Mouse (Mus musculus) liver, adult 2 months (tissue): ENCODE measurements at regions not wholly inside any gene's neighbourhood (a gene's known extent, or its start where the extent isn't known, plus 50 kb on each side); places are given as distances from the start of the nearest gene placed in this dataset.

ENCODE experiments used
- DNase-seq: peaks from one replicate; pipeline ENCODE4 v3.0.0-alpha.2; 2011; ENCODE audit warnings: low read depth, low spot score; ENCODE audit errors: extremely low read depth
- H3K27ac ChIP-seq: fragments of 200-500 bp; replicated peaks from 2 replicates; pipeline ENCODE4 v1.5.1; 2012; ENCODE audit warnings: low read depth, mild to moderate bottlenecking, control low read depth, inconsistent platforms, low read length; ENCODE audit not compliant: insufficient read depth
- H3K27me3 ChIP-seq: fragments of 200-500 bp; 2 replicates; pipeline ENCODE4 v1.6.1; 2012; ENCODE audit warnings: mild to moderate bottlenecking, moderate library complexity, low read length, inconsistent platforms; ENCODE audit not compliant: control insufficient read depth, insufficient read depth
- H3K36me3 ChIP-seq: fragments of 200-500 bp; 2 replicates; pipeline ENCODE4 v1.6.1; 2012; ENCODE audit warnings: low read length, inconsistent platforms; ENCODE audit not compliant: control insufficient read depth, insufficient read depth
- H3K4me1 ChIP-seq: fragments of 200-500 bp; 2 replicates; pipeline ENCODE4 v1.6.1; 2011; ENCODE audit warnings: low read length; ENCODE audit not compliant: control insufficient read depth, insufficient read depth
- H3K4me3 ChIP-seq: fragments of 200-500 bp; 2 replicates; pipeline ENCODE4 v1.5.1; 2011; ENCODE audit warnings: low read depth, mild to moderate bottlenecking, control low read depth, low read length, moderate library complexity; ENCODE audit not compliant: insufficient read depth
- H3K79me2 ChIP-seq: fragments of 200-500 bp; 2 replicates; pipeline ENCODE4 v1.6.1; 2012; ENCODE audit warnings: inconsistent platforms, mild to moderate bottlenecking, low read length, moderate library complexity; ENCODE audit not compliant: control insufficient read depth, insufficient read depth
- H3K9ac ChIP-seq: fragments of 200-500 bp; 2 replicates; pipeline ENCODE4 v1.6.1; 2012; ENCODE audit warnings: low read depth, mild to moderate bottlenecking, control low read depth, inconsistent platforms, low read length
- CTCF ChIP-seq: fragments of 200-500 bp; IDR thresholded peaks from 2 replicates; pipeline ENCODE4 v1.5.1; 2011; ENCODE audit warnings: low read depth, low read length, control low read depth
- POLR2A ChIP-seq: fragments of 200-500 bp; IDR thresholded peaks from 2 replicates; pipeline ENCODE4 v1.6.1; 2011; ENCODE audit warnings: low read length, control low read depth; ENCODE audit not compliant: insufficient read depth; ENCODE audit errors: extremely low read depth
- WGBS: fragments of 180-500 bp; shearing (Covaris S2); methylation state at CpG from one replicate; pipeline ENCODE4 v1.1.7; 2018; 5-methylcytosine and 5-hydroxymethylcytosine counted together

GRCm38 (mm10) chr7:52510686-52511085, 495.2 kb upstream of the 1700015G11Rik start:
- Histone ChIP-seq H3K36me3 (no peaks in the 10 kb centered on the region), H3K27ac (no peak overlapping the region), H3K27me3 (no peaks in the 10 kb centered on the region), H3K9ac (no peak overlapping the region), H3K4me1 (peaks cover 1% of the 10 kb centered on the region; the same call in 1 of the 2 replicates), H3K4me3 (no peak overlapping the region), H3K79me2 (no peaks in the 10 kb centered on the region)
- DNase-seq, result no peak
- no peak for TF ChIP-seq CTCF
- no peak for TF ChIP-seq POLR2A

DNA sequence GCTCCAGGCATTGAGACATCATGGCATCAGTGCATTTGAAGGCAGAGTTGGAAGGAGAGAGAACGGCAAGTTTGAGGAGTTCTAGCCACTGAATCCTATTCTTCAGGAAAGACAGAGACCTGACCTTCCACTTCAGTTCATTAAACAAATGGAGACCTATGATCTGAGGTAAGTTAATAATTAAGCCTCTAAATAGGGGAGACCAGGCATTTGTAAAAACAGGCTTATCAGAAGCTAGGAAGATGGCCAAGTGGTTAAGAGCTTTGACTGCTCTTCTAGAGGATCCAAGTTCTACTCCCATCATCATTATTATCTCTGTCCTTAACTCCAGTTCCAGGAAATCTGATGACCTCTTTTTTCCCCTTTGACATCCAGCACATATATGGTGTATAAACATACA, 492.5 kb upstream of the 1700015G11Rik start:
- Histone ChIP-seq H3K4me3 (0 out of 2 replicates have a peak overlapping the region, but pooled peaks have one; percentile 23), H3K79me2 (no peaks in the 10 kb centered on the region), H3K27me3 (no peaks in the 10 kb centered on the region), H3K9ac (no peak overlapping the region), H3K27ac (no peak overlapping the region), H3K4me1 (peaks cover 1% of the 10 kb centered on the region; the same call in 1 of the 2 replicates), H3K36me3 (no peaks in the 10 kb centered on the region)
- DNase-seq, result peak; percentile 94
- WGBS, result 16% methylated on average over 1 of the region's 1 CpGs
- TF ChIP-seq POLR2A (no peak), CTCF (no peak)

- Histone ChIP-seq H3K27me3 (no peaks in the 10 kb centered on the region), H3K4me1 (no peaks in the 10 kb centered on the region), H3K27ac (no peak overlapping the region), H3K4me3 (no peak overlapping the region), H3K79me2 (no peaks in the 10 kb centered on the region), H3K9ac (no peak overlapping the region), H3K36me3 (no peaks in the 10 kb centered on the region)
- no peak for TF ChIP-seq POLR2A
- peak; percentile 26 for TF ChIP-seq CTCF
- DNase-seq, result peak; percentile 54
Observed at GRCm38 (mm10) chr7:52467135-52467534, 451.6 kb upstream of the 1700015G11Rik start.

DNA sequence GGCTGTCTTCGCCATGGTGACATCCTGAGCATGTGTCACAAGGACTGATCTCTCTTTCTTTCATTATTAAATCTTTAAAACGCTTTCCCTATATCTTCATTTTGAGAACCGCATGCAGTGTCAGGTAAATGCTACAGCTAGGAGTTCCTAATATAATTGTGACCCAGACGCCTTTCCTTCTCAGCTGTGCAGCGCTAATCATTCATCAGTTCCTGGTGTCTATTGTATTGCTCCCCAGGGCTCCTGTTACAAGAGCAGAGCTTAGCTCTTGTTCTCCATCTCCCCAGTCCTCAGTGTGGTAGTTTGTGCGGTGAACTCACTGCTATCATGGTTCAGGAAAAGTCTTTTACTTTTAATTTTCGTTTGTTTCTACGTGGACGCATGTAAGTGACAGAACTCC, 451.1 kb upstream of the 1700015G11Rik start:
- TF ChIP-seq CTCF, result no peak
- 81% methylated on average over 9 of the region's 9 CpGs for WGBS
- H3K4me1 ChIP-seq, result no peaks in the 10 kb centered on the region
- no peaks in the 10 kb centered on the region for H3K79me2 ChIP-seq
- no peaks in the 10 kb centered on the region for H3K27me3 ChIP-seq
- no peak overlapping the region for H3K9ac ChIP-seq
- DNase-seq, result no peak
- no peak overlapping the region for H3K4me3 ChIP-seq
- H3K36me3 ChIP-seq, result no peaks in the 10 kb centered on the region
- no peak overlapping the region for H3K27ac ChIP-seq
